Mouse (Mus musculus): ENCODE measurements around the gene Sec14l2. TPM values are rescaled to one million over a fixed set of nuclear protein-coding genes. Genes with fewer than 3 reads are reported as not detected.

Sec14l2 gene
- polyA plus RNA-seq, 1 experiment = 10.9 TPM

DNA sequence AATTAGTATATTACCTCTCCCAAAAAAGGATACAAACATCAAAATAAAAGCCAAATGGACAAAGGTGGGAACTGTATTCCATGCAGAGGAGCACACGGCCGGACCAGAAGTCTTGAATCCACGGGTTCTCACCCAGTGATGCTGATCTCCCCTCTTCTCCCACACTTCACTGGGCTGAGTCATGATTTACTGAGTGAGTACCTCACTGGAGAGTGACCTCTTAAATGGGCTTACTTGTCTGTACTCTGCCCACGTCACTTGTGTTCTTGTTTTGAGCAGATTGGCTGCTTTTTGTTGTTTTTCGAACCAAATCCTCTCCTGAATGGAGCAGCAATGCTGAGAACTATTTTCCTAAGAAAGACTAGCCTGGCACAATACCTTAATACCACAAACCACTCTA is 18.2 kb downstream of the Sec14l2 start:
- Histone ChIP-seq H3K4me2 (ENCODE audit: low read depth) (peak overlapping the region; percentile 40), H3K79me2 (ENCODE audit: control insufficient read depth, insufficient read depth) (no peaks in the 10 kb centered on the region), H3K36me3 (ENCODE audit: control insufficient read depth, insufficient read depth) (no peaks in the 10 kb centered on the region), H3K27me3 (ENCODE audit: control insufficient read depth, insufficient read depth, insufficient read length) (no peaks in the 10 kb centered on the region), H3ac (ENCODE audit: control insufficient read depth, insufficient read length) (no peak overlapping the region), H3K4me3 (no peak overlapping the region)
- TF ChIP-seq TCF3 (IDR thresholded peaks at IDR 0.05; ENCODE audit: insufficient read length, low read depth) (no peak), REST (IDR thresholded peaks at IDR 0.05; ENCODE audit: insufficient read depth, insufficient read length) (no peak), CEBPB (IDR thresholded peaks at IDR 0.05; ENCODE audit: insufficient read depth, poor library complexity, severe bottlenecking) (no peak)

DNA sequence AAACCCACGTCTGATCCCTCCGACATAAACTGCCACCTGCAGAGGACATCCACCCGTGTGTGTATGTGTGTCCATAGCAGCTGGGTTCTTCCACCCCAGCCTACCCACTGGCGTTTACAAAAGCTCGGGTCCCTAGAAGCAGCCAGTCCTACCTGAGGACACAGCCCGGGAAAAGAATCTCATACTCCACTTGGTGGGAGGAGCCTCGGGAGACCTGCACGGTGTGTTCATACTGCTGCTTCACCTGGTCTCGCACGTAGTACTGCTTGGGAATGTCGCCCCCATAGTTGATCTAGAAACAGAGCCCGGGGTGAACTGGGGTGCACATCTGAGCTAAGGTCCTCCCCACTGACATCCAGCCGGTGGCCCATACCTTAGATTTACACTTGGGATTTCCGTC is 19.7 kb downstream of the Sec14l2 start:
- TF ChIP-seq REST (IDR thresholded peaks at IDR 0.05; ENCODE audit: insufficient read depth, insufficient read length) (no peak), MAX (IDR thresholded peaks at IDR 0.05; ENCODE audit: low read depth) (no peak), E2F4 (IDR thresholded peaks at IDR 0.05; ENCODE audit: insufficient read depth) (no peak), USF1 (IDR thresholded peaks at IDR 0.05; ENCODE audit: low read depth) (no peak), POLR2AphosphoS2 (IDR thresholded peaks at IDR 0.05; ENCODE audit: insufficient read length, low read depth) (no peak), POLR2A (IDR thresholded peaks at IDR 0.05; ENCODE audit: insufficient read length, low read depth) (no peak), TCF12 (IDR thresholded peaks at IDR 0.05; ENCODE audit: insufficient read depth, poor library complexity, severe bottlenecking) (no peak), MYOD1 (IDR thresholded peaks at IDR 0.05; ENCODE audit: control insufficient read depth in 1 of 3, insufficient read length in 2 of 3, low read depth in 2 of 3) (no peak), MYOG (IDR thresholded peaks at IDR 0.05; ENCODE audit: control insufficient read depth in 1 of 3, insufficient read depth in 1 of 3, insufficient read length in 2 of 3, low read depth in 2 of 3) (no peak)
- H3K4me3 ChIP-seq = no peak overlapping the region
- no peak overlapping the region for H3K4me2 ChIP-seq (ENCODE audit: low read depth)
- H3K27me3 ChIP-seq (ENCODE audit: control insufficient read depth, insufficient read depth, insufficient read length) = no peaks in the 10 kb centered on the region
- no peaks in the 10 kb centered on the region for H3K36me3 ChIP-seq (ENCODE audit: control insufficient read depth, insufficient read depth)
- H3ac ChIP-seq (ENCODE audit: control insufficient read depth, insufficient read length) = no peak overlapping the region
- no peaks in the 10 kb centered on the region for H3K79me2 ChIP-seq (ENCODE audit: control insufficient read depth, insufficient read depth)

GRCm38 (mm10) chr11:4101851-4102250 is 21.4 kb downstream of the Sec14l2 start:
- H3K4me3 ChIP-seq = no peak overlapping the region
- no peaks in the 10 kb centered on the region for H3K36me3 ChIP-seq (ENCODE audit: control insufficient read depth, insufficient read depth)
- H3K79me2 ChIP-seq (ENCODE audit: control insufficient read depth, insufficient read depth) = no peaks in the 10 kb centered on the region
- H3K27me3 ChIP-seq (ENCODE audit: control insufficient read depth, insufficient read depth, insufficient read length) = no peaks in the 10 kb centered on the region
- TF ChIP-seq MYOD1 (IDR thresholded peaks at IDR 0.05; ENCODE audit: control insufficient read depth in 1 of 3, insufficient read length in 2 of 3, low read depth in 2 of 3) (peak; percentile 89 to 99 (median 96)), MYOG (IDR thresholded peaks at IDR 0.05; ENCODE audit: control insufficient read depth in 1 of 3, insufficient read depth in 1 of 3, insufficient read length in 2 of 3, low read depth in 2 of 3) (peak in 2 of 3 experiments; percentile 37 to 55), SRF (IDR thresholded peaks at IDR 0.05; ENCODE audit: control insufficient read depth, insufficient read length, low read depth) (no peak), TCF3 (IDR thresholded peaks at IDR 0.05; ENCODE audit: insufficient read length, low read depth) (peak; percentile 63)
- peak overlapping the region; percentile 47 for H3K4me2 ChIP-seq (ENCODE audit: low read depth)
- H3ac ChIP-seq (ENCODE audit: control insufficient read depth, insufficient read length) = no peak overlapping the region

DNA sequence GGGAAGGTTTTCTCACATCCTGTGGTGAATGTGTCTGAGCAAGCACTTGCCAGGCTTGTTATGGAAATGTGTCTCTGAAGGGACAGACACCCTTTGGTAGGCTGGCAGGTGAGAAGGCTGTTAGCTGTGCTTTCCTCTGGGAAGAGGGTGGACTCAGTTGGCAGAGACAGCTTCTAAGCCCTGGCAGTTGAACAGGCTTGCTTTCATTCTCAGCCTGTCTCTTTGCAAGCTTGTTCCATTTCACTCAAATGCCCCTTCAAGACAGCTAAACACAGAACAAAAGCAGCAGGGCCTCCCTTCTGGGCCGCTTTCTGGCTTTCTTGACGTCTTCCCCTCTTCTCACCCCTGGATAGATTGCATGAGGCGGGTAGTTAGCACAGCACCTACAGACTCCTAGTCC is 23.8 kb downstream of the Sec14l2 start:
- Histone ChIP-seq H3K36me3 (ENCODE audit: control insufficient read depth, insufficient read depth) (no peaks in the 10 kb centered on the region), H3ac (ENCODE audit: control insufficient read depth, insufficient read length) (no peak overlapping the region), H3K4me3 (no peak overlapping the region), H3K79me2 (ENCODE audit: control insufficient read depth, insufficient read depth) (no peaks in the 10 kb centered on the region), H3K27me3 (ENCODE audit: control insufficient read depth, insufficient read depth, insufficient read length) (no peaks in the 10 kb centered on the region), H3K4me2 (ENCODE audit: low read depth) (no peak overlapping the region)
- TF ChIP-seq MAX (IDR thresholded peaks at IDR 0.05; ENCODE audit: low read depth) = no peak
- TF ChIP-seq TCF3 (IDR thresholded peaks at IDR 0.05; ENCODE audit: insufficient read length, low read depth) = no peak
- no peak for TF ChIP-seq MYOG (IDR thresholded peaks at IDR 0.05; ENCODE audit: control insufficient read depth in 1 of 3, insufficient read depth in 1 of 3, insufficient read length in 2 of 3, low read depth in 2 of 3)
- no peak for TF ChIP-seq SRF (IDR thresholded peaks at IDR 0.05; ENCODE audit: control insufficient read depth, insufficient read length, low read depth)
- no peak for TF ChIP-seq CEBPB (IDR thresholded peaks at IDR 0.05; ENCODE audit: insufficient read depth, poor library complexity, severe bottlenecking)
- no peak for TF ChIP-seq E2F4 (IDR thresholded peaks at IDR 0.05; ENCODE audit: insufficient read depth)

GRCm38 (mm10) chr11:4098816-4099215 is 24.4 kb downstream of the Sec14l2 start:
- Histone ChIP-seq H3ac (ENCODE audit: control insufficient read depth, insufficient read length) (no peak overlapping the region), H3K36me3 (ENCODE audit: control insufficient read depth, insufficient read depth) (no peaks in the 10 kb centered on the region), H3K4me2 (ENCODE audit: low read depth) (no peak overlapping the region), H3K79me2 (ENCODE audit: control insufficient read depth, insufficient read depth) (no peaks in the 10 kb centered on the region), H3K27me3 (ENCODE audit: control insufficient read depth, insufficient read depth, insufficient read length) (no peaks in the 10 kb centered on the region), H3K4me3 (no peak overlapping the region)
- TF ChIP-seq E2F4 (IDR thresholded peaks at IDR 0.05; ENCODE audit: insufficient read depth) = no peak
- peak; percentile 23 to 58 (median 49) for TF ChIP-seq MYOD1 (IDR thresholded peaks at IDR 0.05; ENCODE audit: control insufficient read depth in 1 of 3, insufficient read length in 2 of 3, low read depth in 2 of 3)

- no peak for TF ChIP-seq SRF (IDR thresholded peaks at IDR 0.05; ENCODE audit: control insufficient read depth, insufficient read length, low read depth)
- no peak for TF ChIP-seq MAX (IDR thresholded peaks at IDR 0.05; ENCODE audit: low read depth)
- no peak for TF ChIP-seq REST (IDR thresholded peaks at IDR 0.05; ENCODE audit: insufficient read depth, insufficient read length)
- TF ChIP-seq USF1 (IDR thresholded peaks at IDR 0.05; ENCODE audit: low read depth) = no peak
- no peak for TF ChIP-seq TCF12 (IDR thresholded peaks at IDR 0.05; ENCODE audit: insufficient read depth, poor library complexity, severe bottlenecking)
- TF ChIP-seq MYOG (IDR thresholded peaks at IDR 0.05; ENCODE audit: control insufficient read depth in 1 of 3, insufficient read depth in 1 of 3, insufficient read length in 2 of 3, low read depth in 2 of 3) = no peak
- TF ChIP-seq MYOD1 (IDR thresholded peaks at IDR 0.05; ENCODE audit: control insufficient read depth in 1 of 3, insufficient read length in 2 of 3, low read depth in 2 of 3) = no peak
- TF ChIP-seq POLR2AphosphoS2 (IDR thresholded peaks at IDR 0.05; ENCODE audit: insufficient read length, low read depth) = no peak
- TF ChIP-seq POLR2A (IDR thresholded peaks at IDR 0.05; ENCODE audit: insufficient read length, low read depth) = no peak
- no peak for TF ChIP-seq E2F4 (IDR thresholded peaks at IDR 0.05; ENCODE audit: insufficient read depth)
- no peak overlapping the region for H3K4me2 ChIP-seq (ENCODE audit: low read depth)
- H3ac ChIP-seq (ENCODE audit: control insufficient read depth, insufficient read length) = no peak overlapping the region
- H3K36me3 ChIP-seq (ENCODE audit: control insufficient read depth, insufficient read depth) = no peaks in the 10 kb centered on the region
- no peak overlapping the region for H3K4me3 ChIP-seq
- no peaks in the 10 kb centered on the region for H3K79me2 ChIP-seq (ENCODE audit: control insufficient read depth, insufficient read depth)
- H3K27me3 ChIP-seq (ENCODE audit: control insufficient read depth, insufficient read depth, insufficient read length) = no peaks in the 10 kb centered on the region
Observed at GRCm38 (mm10) chr11:4098120-4098519, 25.1 kb downstream of the Sec14l2 start.

Measured in myocyte (in vitro differentiated cells).